Mouse (Mus musculus) MEL (cell line): ENCODE measurements around the gene Dnajb11. TPM values are rescaled to one million over a fixed set of nuclear protein-coding genes. Genes with fewer than 3 reads are reported as not detected.

ENCODE experiments used
- DNase-seq: peaks from one replicate; pipeline ENCODE4 v3.0.0; 2011; ENCODE audit warnings: low read depth, low spot score
- H3K27ac ChIP-seq: 2 replicates; pipeline ENCODE4 v1.5.1; 2012; ENCODE audit warnings: low read depth, mild to moderate bottlenecking, control low read depth, low read length, moderate library complexity; ENCODE audit not compliant: control insufficient read depth
- H3K27me3 ChIP-seq, 2 experiments: fragments of 150-350 bp in 1 of 2; sonication (generic) in 1 of 2; 2 replicates each; pipeline ENCODE4 v1.6.1; 2012; ENCODE audit warnings: low read length in 2 of 2, mild to moderate bottlenecking in 2 of 2, improper control_type of control experiment in 1 of 2, moderate library complexity in 1 of 2; ENCODE audit not compliant: insufficient read depth in 2 of 2, control insufficient read depth in 1 of 2
- H3K36me3 ChIP-seq, 2 experiments: 2 replicates each; pipeline ENCODE4 v1.6.1; 2012 to 2014; ENCODE audit warnings: low read length in 2 of 2, improper control_type of control experiment in 1 of 2, inconsistent platforms in 1 of 2, mild to moderate bottlenecking in 1 of 2; ENCODE audit not compliant: insufficient read depth in 2 of 2, control insufficient read depth in 1 of 2
- H3K4me1 ChIP-seq, 2 experiments: fragments of 150-350 bp in 1 of 2; sonication (generic) in 1 of 2; 2 replicates each; pipeline ENCODE4 v1.6.1; 2012; ENCODE audit warnings: low read length in 2 of 2, improper control_type of control experiment in 1 of 2, mild to moderate bottlenecking in 1 of 2; ENCODE audit not compliant: insufficient read depth in 2 of 2, control insufficient read depth in 1 of 2
- H3K4me3 ChIP-seq, 2 experiments: fragments of 150-350 bp in 1 of 2; sonication (generic) in 1 of 2; 2 replicates each; pipeline ENCODE4 v1.5.1; 2012; ENCODE audit warnings: low read depth in 2 of 2, low read length in 2 of 2, mild to moderate bottlenecking in 2 of 2, moderate library complexity in 2 of 2, control low read depth in 1 of 2, improper control_type of control experiment in 1 of 2; ENCODE audit not compliant: control insufficient read depth in 1 of 2, insufficient read depth in 1 of 2
- H3K79me2 ChIP-seq: 2 replicates; pipeline ENCODE4 v1.6.1; 2012; ENCODE audit warnings: mild to moderate bottlenecking, low read length, moderate library complexity; ENCODE audit not compliant: control insufficient read depth, poor library complexity, insufficient read depth
- H3K9ac ChIP-seq: 2 replicates; pipeline ENCODE4 v1.6.1; 2012; ENCODE audit warnings: low read depth, mild to moderate bottlenecking, control low read depth, low read length, moderate library complexity; ENCODE audit not compliant: control insufficient read depth, poor library complexity, severe bottlenecking
- H3K9me3 ChIP-seq: fragments of 150-350 bp; sonication (generic); replicated peaks from 2 replicates; pipeline ENCODE4 v1.6.1; 2012; ENCODE audit warnings: mild to moderate bottlenecking, low read length, improper control_type of control experiment, moderate library complexity; ENCODE audit not compliant: insufficient read depth
- BHLHE40 ChIP-seq: IDR thresholded peaks from 2 replicates; pipeline ENCODE4 v1.6.1; 2012; ENCODE audit warnings: low read depth, mild to moderate bottlenecking, inconsistent platforms, low read length, improper control_type of control experiment, borderline replicate concordance
- CHD1 ChIP-seq: IDR thresholded peaks from 2 replicates; pipeline ENCODE4 v1.6.1; 2012; ENCODE audit warnings: low read depth, mild to moderate bottlenecking, inconsistent platforms, low read length, improper control_type of control experiment
- CTCF ChIP-seq, 3 experiments: IDR thresholded peaks in 2 of 3; conservative IDR thresholded peaks in 1 of 3; 2 replicates each; pipeline ENCODE4 v1.5.1; 2011 to 2012; ENCODE audit warnings: low read length in 3 of 3, low read depth in 2 of 3, mild to moderate bottlenecking in 2 of 3, improper control_type of control experiment in 1 of 3, inconsistent platforms in 1 of 3, mixed read lengths in 1 of 3, moderate library complexity in 1 of 3; ENCODE audit not compliant: control insufficient read depth in 1 of 3, insufficient read depth in 1 of 3, poor library complexity in 1 of 3, severe bottlenecking in 1 of 3
- ELF1 ChIP-seq: IDR thresholded peaks from 2 replicates; pipeline ENCODE4 v1.6.1; 2014; ENCODE audit warnings: low read depth, mild to moderate bottlenecking, inconsistent platforms, low read length, improper control_type of control experiment, moderate library complexity
- EP300 ChIP-seq, 2 experiments: IDR thresholded peaks; 2 replicates each; pipeline ENCODE4 v1.6.1; 2011; ENCODE audit warnings: improper control_type of control experiment in 2 of 2, low read length in 2 of 2, low read depth in 1 of 2, mild to moderate bottlenecking in 1 of 2
- ETS1 ChIP-seq: IDR thresholded peaks from 2 replicates; pipeline ENCODE4 v1.6.1; 2012; ENCODE audit warnings: low read depth, mild to moderate bottlenecking, inconsistent platforms, low read length, improper control_type of control experiment, moderate library complexity
- GABPA ChIP-seq: IDR thresholded peaks from 2 replicates; pipeline ENCODE4 v1.6.1; 2012; ENCODE audit warnings: low read depth, mild to moderate bottlenecking, inconsistent platforms, low read length, improper control_type of control experiment, moderate library complexity
- GATA1 ChIP-seq: IDR thresholded peaks from 2 replicates; pipeline ENCODE4 v1.6.1; 2011; ENCODE audit warnings: low read depth, low read length, improper control_type of control experiment
- HCFC1 ChIP-seq: IDR thresholded peaks from 2 replicates; pipeline ENCODE4 v1.6.1; 2012; ENCODE audit warnings: low read depth, mild to moderate bottlenecking, inconsistent platforms, low read length, improper control_type of control experiment, moderate library complexity
- JUND ChIP-seq: IDR thresholded peaks from 2 replicates; pipeline ENCODE4 v1.6.1; 2011; ENCODE audit warnings: low read depth, mild to moderate bottlenecking, improper control_type of control experiment, low read length
- KAT2A ChIP-seq: conservative IDR thresholded peaks from 2 replicates; pipeline ENCODE4 v1.6.1; 2012; ENCODE audit warnings: low read depth, low read length, improper control_type of control experiment, inconsistent platforms
- MAFK ChIP-seq: IDR thresholded peaks from 2 replicates; pipeline ENCODE4 v1.6.1; 2011; ENCODE audit warnings: low read depth, mild to moderate bottlenecking, low read length, improper control_type of control experiment, borderline replicate concordance
- MAX ChIP-seq: IDR thresholded peaks from 2 replicates; pipeline ENCODE4 v1.6.1; 2011; ENCODE audit warnings: low read length, improper control_type of control experiment
- MAZ ChIP-seq: IDR thresholded peaks from 2 replicates; pipeline ENCODE4 v1.6.1; 2012; ENCODE audit warnings: low read depth, mild to moderate bottlenecking, inconsistent platforms, low read length, improper control_type of control experiment
- MEF2A ChIP-seq: IDR thresholded peaks from 2 replicates; pipeline ENCODE4 v1.6.1; 2014; ENCODE audit warnings: low read depth, mild to moderate bottlenecking, inconsistent platforms, low read length, improper control_type of control experiment; ENCODE audit not compliant: poor library complexity, insufficient replicate concordance, severe bottlenecking; ENCODE audit errors: extremely low read depth
- MXI1 ChIP-seq: IDR thresholded peaks from 2 replicates; pipeline ENCODE4 v1.6.1; 2011; ENCODE audit warnings: mild to moderate bottlenecking, low read depth, low read length, improper control_type of control experiment
- MYB ChIP-seq: IDR thresholded peaks from 2 replicates; pipeline ENCODE4 v1.6.1; 2011; ENCODE audit warnings: mild to moderate bottlenecking, low read depth, low read length, improper control_type of control experiment
- MYC ChIP-seq: IDR thresholded peaks from 2 replicates; pipeline ENCODE4 v1.6.1; 2011; ENCODE audit warnings: low read depth, mild to moderate bottlenecking, low read length, improper control_type of control experiment, moderate library complexity
- NELFE ChIP-seq: IDR thresholded peaks from 2 replicates; pipeline ENCODE4 v1.6.1; 2011; ENCODE audit warnings: low read depth, low read length, improper control_type of control experiment
- RAD21 ChIP-seq: IDR thresholded peaks from 2 replicates; pipeline ENCODE4 v1.6.1; 2011; ENCODE audit warnings: mild to moderate bottlenecking, low read depth, low read length, improper control_type of control experiment
- TAL1 ChIP-seq: IDR thresholded peaks from 2 replicates; pipeline ENCODE4 v1.6.1; 2012; ENCODE audit warnings: mild to moderate bottlenecking, inconsistent platforms, low read length, moderate library complexity, mixed read lengths
- TBP ChIP-seq: IDR thresholded peaks from 2 replicates; pipeline ENCODE4 v1.8.0; 2011; ENCODE audit warnings: low read depth, low read length, improper control_type of control experiment
- UBTF ChIP-seq: IDR thresholded peaks from 2 replicates; pipeline ENCODE4 v1.6.1; 2012; ENCODE audit warnings: low read depth, mild to moderate bottlenecking, inconsistent platforms, low read length, improper control_type of control experiment, moderate library complexity, borderline replicate concordance; ENCODE audit not compliant: insufficient read depth
- USF1 ChIP-seq: IDR thresholded peaks from 2 replicates; pipeline ENCODE4 v1.6.1; 2014; ENCODE audit warnings: low read depth, mild to moderate bottlenecking, inconsistent platforms, low read length, improper control_type of control experiment, moderate library complexity
- ZKSCAN1 ChIP-seq: IDR thresholded peaks from 2 replicates; pipeline ENCODE4 v1.6.1; 2012; ENCODE audit warnings: low read depth, mild to moderate bottlenecking, inconsistent platforms, low read length, improper control_type of control experiment, moderate library complexity
- ZMIZ1 ChIP-seq: IDR thresholded peaks from 2 replicates; pipeline ENCODE4 v1.6.1; 2012; ENCODE audit warnings: low read depth, mild to moderate bottlenecking, inconsistent platforms, low read length, improper control_type of control experiment, moderate library complexity
- polyA plus RNA-seq, 2 experiments: library from polyadenylated mRNA; stranded (reverse) in 1 of 2; unstranded in 1 of 2; fragments of >175 nt in 1 of 2; fragments of >200 nt in 1 of 2; gene quantifications; 2 replicates each; pipeline versions ENCODE4 v1.2.1 to v1.2.4; 2012; ENCODE audit warnings: low replicate concordance in 2 of 2, low read depth in 1 of 2; ENCODE audit not compliant: insufficient read length in 2 of 2, insufficient read depth in 1 of 2, missing spikeins in 1 of 2
- total RNA-seq: library from RNA; depleted of rRNA; stranded (reverse); fragments of 300-350 nt; gene quantifications from 2 replicates; pipeline ENCODE4 v1.2.3, GENCODE M21; 2012

Dnajb11 gene
- total and polyA plus RNA-seq, 3 experiments: 90.2 to 147 (median 139) TPM

GRCm38 (mm10) chr16:22881487-22881886, 23.8 kb downstream of the Dnajb11 start (continued):
- TF ChIP-seq TBP: peak; percentile 43; the same call in 1 of the 2 replicates
- no peak; the same call in 1 of the 2 replicates for TF ChIP-seq MAFK
- peak; percentile 83 for TF ChIP-seq GATA1
- TF ChIP-seq USF1: peak; percentile 59; the same call in 1 of the 2 replicates
- no peak for TF ChIP-seq JUND

- no peaks in the 10 kb centered on the region for H3K27me3 ChIP-seq
- peaks cover 19 to 45% of the 10 kb centered on the region in 2 experiments; a peak in 3 of 4 replicates for H3K4me1 ChIP-seq
- H3K79me2 ChIP-seq: no peaks in the 10 kb centered on the region
- peak overlapping the region; percentile 9; the same call in 1 of the 2 replicates for H3K27ac ChIP-seq
- TF ChIP-seq GABPA (no peak), NELFE (no peak), RAD21 (no peak), ZKSCAN1 (no peak), ZMIZ1 (no peak), GATA1 (no peak), CTCF (IDR thresholded peaks at IDR 0.05 in 2 of 3, conservative IDR thresholded peaks at IDR 0.05 in 1 of 3; ENCODE audit: control insufficient read depth in 1 of 3, insufficient read depth in 1 of 3, low read depth in 2 of 3, low read length in 3 of 3, poor library complexity in 1 of 3, severe bottlenecking in 1 of 3) (no peak)
- H3K4me3 ChIP-seq: no peak overlapping the region; a peak in 1 of 4 replicates
- peaks cover 0 to 34% of the 10 kb centered on the region in 2 experiments; a peak in 2 of 4 replicates for H3K36me3 ChIP-seq
- H3K9ac ChIP-seq: peak overlapping the region; percentile 14; the same call in 1 of the 2 replicates
- H3K9me3 ChIP-seq: no peaks in the 10 kb centered on the region
- DNase-seq: no peak
Measured at GRCm38 (mm10) chr16:22883441-22883840, 25.8 kb downstream of the Dnajb11 start.

GRCm38 (mm10) chr16:22885356-22885755, 27.7 kb downstream of the Dnajb11 start:
- no peak for TF ChIP-seq HCFC1
- TF ChIP-seq MAZ: no peak
- no peak for TF ChIP-seq MEF2A
- no peak for TF ChIP-seq ETS1
- no peak for TF ChIP-seq RAD21
- no peak for TF ChIP-seq JUND
- TF ChIP-seq TAL1: no peak
- TF ChIP-seq TBP: no peak
- no peak for TF ChIP-seq MAX
- TF ChIP-seq UBTF: no peak
- TF ChIP-seq MYB: no peak
- no peak for TF ChIP-seq EP300 (IDR thresholded peaks at IDR 0.05; ENCODE audit: low read depth in 1 of 2, low read length in 2 of 2)
- TF ChIP-seq MXI1: no peak
- TF ChIP-seq CHD1: no peak
- TF ChIP-seq KAT2A: no peak
- no peak for TF ChIP-seq BHLHE40
- no peak for TF ChIP-seq ELF1
- TF ChIP-seq MAFK: no peak
- TF ChIP-seq NELFE: no peak
- TF ChIP-seq MYC: no peak
- TF ChIP-seq, all 39 proteins: peak for 0
- H3K9ac ChIP-seq: no peak overlapping the region

More at GRCm38 (mm10) chr16:22885356-22885755, 27.7 kb downstream of the Dnajb11 start:
- Histone ChIP-seq H3K9me3 (no peaks in the 10 kb centered on the region), H3K4me3 (no peak overlapping the region), H3K27me3 (no peaks in the 10 kb centered on the region), H3K27ac (no peak overlapping the region), H3K79me2 (no peaks in the 10 kb centered on the region), H3K36me3 (peaks cover 0 to 37% of the 10 kb centered on the region in 2 experiments; a peak in 2 of 4 replicates), H3K4me1 (peaks cover 18 to 49% of the 10 kb centered on the region in 2 experiments; a peak in 3 of 4 replicates)
- DNase-seq: no peak
